Mouse (Mus musculus) forebrain, embryonic 13.5 days (tissue): Measurements from ENCODE around the gene Gp6. TPM values are rescaled to one million over a fixed set of nuclear protein-coding genes. Genes with fewer than 3 reads are reported as not detected.
"Not testable (repeated sequence)": the region's sequence is repeated elsewhere in the genome, so short reads cannot be mapped to it uniquely, and the experiment has no call there.

Experiments
- ATAC-seq: fragments of 200-750 bp; cut with Nextera tagmentation; 2 replicates; pipeline ENCODE4 v1.8.0; 2017
- H3K27ac ChIP-seq: fragments of 300-500 bp; sonication (generic); 2 replicates; pipeline ENCODE4 v1.5.1; 2015; ENCODE audit warnings: inconsistent platforms, mild to moderate bottlenecking, moderate library complexity
- H3K27me3 ChIP-seq: fragments of 300-500 bp; sonication (generic); 2 replicates; pipeline ENCODE4 v1.6.1; 2015; ENCODE audit warnings: mild to moderate bottlenecking, inconsistent platforms
- H3K36me3 ChIP-seq: fragments of 300-500 bp; sonication (generic); 2 replicates; pipeline ENCODE4 v1.6.1; 2015; ENCODE audit warnings: mild to moderate bottlenecking, inconsistent platforms; ENCODE audit not compliant: poor library complexity, severe bottlenecking
- H3K4me1 ChIP-seq: fragments of 300-500 bp; sonication (generic); 2 replicates; pipeline ENCODE4 v1.6.1; 2015; ENCODE audit warnings: inconsistent platforms
- H3K4me2 ChIP-seq: fragments of 300-500 bp; sonication (generic); 2 replicates; pipeline ENCODE4 v1.6.1; 2015; ENCODE audit warnings: inconsistent platforms, mild to moderate bottlenecking, moderate library complexity
- H3K4me3 ChIP-seq: fragments of 300-500 bp; sonication (generic); 2 replicates; pipeline ENCODE4 v1.5.1; 2015; ENCODE audit warnings: mild to moderate bottlenecking, inconsistent platforms
- H3K9ac ChIP-seq: fragments of 300-500 bp; sonication (generic); 2 replicates; pipeline ENCODE4 v1.6.1; 2015; ENCODE audit warnings: mild to moderate bottlenecking, inconsistent platforms
- H3K9me3 ChIP-seq: fragments of 300-500 bp; sonication (generic); replicated peaks from 2 replicates; pipeline ENCODE4 v1.6.1; 2016; ENCODE audit warnings: inconsistent platforms
- WGBS: fragments of 180-500 bp; shearing (Covaris S2); methylation state at CpG from one replicate; pipeline ENCODE4 v1.1.7; 2015; 5-methylcytosine and 5-hydroxymethylcytosine counted together
- polyA plus RNA-seq: library from polyadenylated mRNA; unstranded; fragments of >200 nt; fragmentation: Nextera tagmentation; extraction: Ambion mirVana; gene quantifications from 2 replicates; pipeline ENCODE4 v1.2.1, GENCODE M21; 2015

The Gp6 gene
- 0.05 TPM in 2 replicates for polyA plus RNA-seq

GRCm38 (mm10) chr7:4397730-4398129 lies at the start of gene Gp6:
Gp6 (minus strand) TSS chr7:4397744.
- WGBS = 86% methylated on average over 1 of the region's 1 CpGs
- H3K36me3 ChIP-seq = no peaks in the 10 kb centered on the region
- no peak within 1 kb of the TSS for H3K27ac ChIP-seq
- H3K9ac ChIP-seq = no peak within 1 kb of the TSS
- no peak within 1 kb of the TSS for H3K4me3 ChIP-seq
- H3K4me1 ChIP-seq = no peaks in the 10 kb centered on the region
- no peak within 1 kb of the TSS for H3K4me2 ChIP-seq
- no peak for ATAC-seq
- H3K27me3 ChIP-seq = no peaks in the 10 kb centered on the region
- H3K9me3 ChIP-seq = no peaks in the 10 kb centered on the region

GRCm38 (mm10) chr7:4447138-4447537 lies 49.6 kb upstream of the Gp6 start:
- H3K27ac ChIP-seq = no peak overlapping the region
- H3K4me2 ChIP-seq = no peak overlapping the region
- no peak for ATAC-seq
- peaks cover 6% of the 10 kb centered on the region for H3K4me1 ChIP-seq
- H3K9ac ChIP-seq = no peak overlapping the region
- WGBS = 3% methylated on average over 1 of the region's 1 CpGs
- H3K27me3 ChIP-seq = no peaks in the 10 kb centered on the region
- peaks cover 18% of the 10 kb centered on the region for H3K36me3 ChIP-seq
- H3K4me3 ChIP-seq = no peak overlapping the region
- no peaks in the 10 kb centered on the region for H3K9me3 ChIP-seq

- Histone ChIP-seq H3K36me3 (peaks cover 37% of the 10 kb centered on the region), H3K4me1 (peaks cover 6% of the 10 kb centered on the region), H3K27me3 (no peaks in the 10 kb centered on the region), H3K27ac (peak within 1 kb of the TSS; percentile 44; the same call in 1 of the 2 replicates), H3K9me3 (no peaks in the 10 kb centered on the region), H3K4me3 (peak within 1 kb of the TSS; percentile 80), H3K9ac (peak within 1 kb of the TSS; percentile 78), H3K4me2 (peak within 1 kb of the TSS; percentile 73)
- ATAC-seq = peak; percentile 97
- WGBS = under 1% methylated on average over 35 of the region's 35 CpGs
Observed at GRCm38 (mm10) chr7:4445216-4445791, 47.8 kb upstream of the Gp6 start, which contains the start of gene Rdh13. Rdh13 (minus strand) TSS chr7:4445649.

GRCm38 (mm10) chr7:4440549-4440948 lies 43.0 kb upstream of the Gp6 start:
- no peak for ATAC-seq
- WGBS = 92% methylated on average over 10 of the region's 10 CpGs
- peaks cover 6% of the 10 kb centered on the region for H3K4me1 ChIP-seq

DNA sequence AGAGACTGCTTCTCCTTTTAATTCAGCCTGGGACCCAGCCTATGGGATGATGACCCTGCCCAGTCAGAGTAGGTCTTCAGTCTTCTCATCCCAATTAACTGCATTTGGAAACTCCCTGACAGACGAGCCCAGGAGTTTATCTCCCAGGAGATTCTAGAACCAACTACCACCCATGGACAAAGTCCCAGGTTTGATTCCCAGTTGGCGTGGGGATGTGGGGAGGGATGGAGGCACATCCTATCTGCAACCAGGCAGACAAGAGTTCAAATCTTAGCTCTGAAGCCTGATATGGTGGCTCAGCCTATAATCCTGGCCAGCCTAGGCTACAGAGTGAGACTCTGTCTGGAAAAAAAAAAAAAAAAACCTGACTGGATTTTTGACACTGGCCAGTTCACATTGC lies 40.2 kb upstream of the Gp6 start:
- Histone ChIP-seq H3K36me3 (peaks cover 88% of the 10 kb centered on the region), H3K4me1 (no peaks in the 10 kb centered on the region), H3K4me3 (no peak overlapping the region), H3K9ac (no peak overlapping the region), H3K27me3 (no peaks in the 10 kb centered on the region), H3K4me2 (no peak overlapping the region), H3K27ac (no peak overlapping the region), H3K9me3 (no peaks in the 10 kb centered on the region)
- WGBS = 87% methylated on average over 2 of the region's 2 CpGs
- ATAC-seq = no peak

More at GRCm38 (mm10) chr7:4440549-4440948, 43.0 kb upstream of the Gp6 start:
- no peaks in the 10 kb centered on the region for H3K27me3 ChIP-seq
- no peaks in the 10 kb centered on the region for H3K9me3 ChIP-seq
- no peak overlapping the region for H3K27ac ChIP-seq
- no peak overlapping the region for H3K4me2 ChIP-seq
- no peak overlapping the region for H3K4me3 ChIP-seq
- no peak overlapping the region for H3K9ac ChIP-seq
- peaks cover 73% of the 10 kb centered on the region for H3K36me3 ChIP-seq

- H3K9me3 ChIP-seq = no peaks in the 10 kb centered on the region; the same call in 1 of the 2 replicates
- H3K27me3 ChIP-seq = no peaks in the 10 kb centered on the region
- WGBS = 92% methylated on average over 8 of the region's 8 CpGs
- no peak overlapping the region for H3K27ac ChIP-seq
- no peak overlapping the region for H3K4me2 ChIP-seq
- peaks cover 92% of the 10 kb centered on the region for H3K36me3 ChIP-seq
- no peaks in the 10 kb centered on the region for H3K4me1 ChIP-seq
- no peak overlapping the region for H3K4me3 ChIP-seq
- H3K9ac ChIP-seq = no peak overlapping the region
- ATAC-seq = no peak
Observed at GRCm38 (mm10) chr7:4432026-4432425, 34.5 kb upstream of the Gp6 start.

- Histone ChIP-seq H3K4me3 (no peak overlapping the region), H3K9ac (no peak overlapping the region), H3K9me3 (no peaks in the 10 kb centered on the region; the same call in 1 of the 2 replicates), H3K27me3 (no peaks in the 10 kb centered on the region), H3K4me2 (no peak overlapping the region), H3K36me3 (peaks cover 92% of the 10 kb centered on the region), H3K4me1 (no peaks in the 10 kb centered on the region), H3K27ac (no peak overlapping the region)
- 81% methylated on average over 6 of the region's 6 CpGs for WGBS
- ATAC-seq = no peak
Observed at GRCm38 (mm10) chr7:4431548-4431947, 34.0 kb upstream of the Gp6 start.

- peaks cover 92% of the 10 kb centered on the region for H3K36me3 ChIP-seq
- H3K4me1 ChIP-seq = no peaks in the 10 kb centered on the region
- H3K27ac ChIP-seq = no peak overlapping the region
- no peak overlapping the region for H3K4me2 ChIP-seq
- no peak overlapping the region for H3K4me3 ChIP-seq
- 93% methylated on average over 9 of the region's 9 CpGs for WGBS
- H3K27me3 ChIP-seq = no peaks in the 10 kb centered on the region
- no peaks in the 10 kb centered on the region; the same call in 1 of the 2 replicates for H3K9me3 ChIP-seq
- no peak for ATAC-seq
- H3K9ac ChIP-seq = no peak overlapping the region
Observed at GRCm38 (mm10) chr7:4430246-4430844, 32.8 kb upstream of the Gp6 start.

GRCm38 (mm10) chr7:4427161-4427912 lies 29.8 kb upstream of the Gp6 start:
- whole genome bisulfite sequencing = 77% methylated on average over 7 of the region's 7 CpGs
- no peaks in the 10 kb centered on the region for H3K4me1 ChIP-seq
- H3K27me3 ChIP-seq = no peaks in the 10 kb centered on the region
- no peaks in the 10 kb centered on the region; the same call in 1 of the 2 replicates for H3K9me3 ChIP-seq
- H3K4me2 ChIP-seq = no peak overlapping the region
- ATAC-seq = peak; percentile 96
- H3K9ac ChIP-seq = no peak overlapping the region
- H3K36me3 ChIP-seq = peaks cover 76% of the 10 kb centered on the region
- no peak overlapping the region for H3K4me3 ChIP-seq
- no peak overlapping the region for H3K27ac ChIP-seq

- H3K27ac ChIP-seq = no peak overlapping the region
- H3K4me2 ChIP-seq = no peak overlapping the region
- no peaks in the 10 kb centered on the region for H3K4me1 ChIP-seq
- peaks cover 12% of the 10 kb centered on the region for H3K36me3 ChIP-seq
- H3K27me3 ChIP-seq = no peaks in the 10 kb centered on the region
- no peak for ATAC-seq
- H3K4me3 ChIP-seq = no peak overlapping the region
- WGBS = 67% methylated on average over 4 of the region's 4 CpGs
- no peak overlapping the region for H3K9ac ChIP-seq
- no peaks in the 10 kb centered on the region for H3K9me3 ChIP-seq
Observed at GRCm38 (mm10) chr7:4420230-4420629, 22.7 kb upstream of the Gp6 start.

GRCm38 (mm10) chr7:4419681-4420080 lies 22.1 kb upstream of the Gp6 start:
- Histone ChIP-seq H3K9ac (no peak overlapping the region), H3K4me3 (no peak overlapping the region), H3K4me2 (no peak overlapping the region), H3K36me3 (peaks cover 7% of the 10 kb centered on the region), H3K27me3 (no peaks in the 10 kb centered on the region), H3K9me3 (no peaks in the 10 kb centered on the region), H3K27ac (no peak overlapping the region), H3K4me1 (no peaks in the 10 kb centered on the region)
- ATAC-seq = no peak
- WGBS = 86% methylated on average over 6 of the region's 6 CpGs

DNA sequence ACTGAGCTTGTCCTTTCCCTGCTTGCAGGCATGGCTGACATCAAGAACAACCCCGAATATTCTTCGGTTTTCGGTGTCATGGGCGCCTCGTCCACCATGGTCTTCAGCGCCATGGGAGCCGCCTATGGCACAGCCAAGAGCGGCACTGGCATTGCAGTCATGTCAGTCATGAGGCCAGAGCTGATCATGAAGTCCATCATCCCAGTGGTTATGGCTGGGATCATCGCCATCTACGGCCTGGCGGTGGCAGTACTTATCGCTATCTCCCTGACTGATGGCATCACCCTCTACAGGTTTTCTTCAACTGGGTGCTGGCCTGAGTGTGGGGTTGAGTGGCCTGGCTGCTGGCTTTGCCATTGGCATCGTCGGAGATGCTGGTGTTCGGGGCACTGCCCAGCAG lies 14.9 kb upstream of the Gp6 start:
- H3K4me1 ChIP-seq, H3K27me3 ChIP-seq, H3K9me3 ChIP-seq, H3K4me3 ChIP-seq, H3K9ac ChIP-seq, H3K27ac ChIP-seq, H3K36me3 ChIP-seq, ATAC-seq, H3K4me2 ChIP-seq: not testable (repeated sequence)
- 95% methylated on average over 15 of the region's 15 CpGs for whole genome bisulfite sequencing
